Mouse (Mus musculus) ovary, postnatal 10 days (tissue): ENCODE results near the gene Dkk3.
"Not testable (repeated sequence)": the region's sequence is repeated elsewhere in the genome, so short reads cannot be mapped to it uniquely, and the experiment has no call there.

Experiments used
- DNase-seq: peaks from one replicate; pipeline ENCODE4 v3.0.0; 2022; ENCODE audit warnings: low spot score

The Dkk3 gene

GRCm38 (mm10) chr7:112169955-112170692 is 11.3 kb upstream of the Dkk3 start:
- DNase-seq: no peak

DNA sequence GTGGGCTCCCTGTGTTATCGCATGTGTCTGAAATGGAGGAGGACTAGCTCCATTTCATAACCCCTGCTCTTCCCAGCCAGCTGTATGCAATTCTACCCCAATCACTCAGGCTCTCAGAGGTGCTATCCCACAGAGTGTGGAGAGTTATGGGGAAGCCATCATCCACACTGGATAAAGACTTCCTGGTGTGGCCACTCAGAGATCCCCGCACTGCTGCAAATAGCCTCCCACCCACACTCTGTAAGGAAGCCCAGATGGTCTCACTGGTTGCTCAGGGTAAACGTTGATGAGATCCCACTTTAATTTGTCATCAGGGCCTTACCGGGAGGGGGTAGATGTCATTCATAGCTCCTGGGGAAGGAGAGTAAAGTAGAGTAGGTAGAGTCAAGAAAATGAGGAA is 6.7 kb upstream of the Dkk3 start:
- DNase-seq: no peak

DNA sequence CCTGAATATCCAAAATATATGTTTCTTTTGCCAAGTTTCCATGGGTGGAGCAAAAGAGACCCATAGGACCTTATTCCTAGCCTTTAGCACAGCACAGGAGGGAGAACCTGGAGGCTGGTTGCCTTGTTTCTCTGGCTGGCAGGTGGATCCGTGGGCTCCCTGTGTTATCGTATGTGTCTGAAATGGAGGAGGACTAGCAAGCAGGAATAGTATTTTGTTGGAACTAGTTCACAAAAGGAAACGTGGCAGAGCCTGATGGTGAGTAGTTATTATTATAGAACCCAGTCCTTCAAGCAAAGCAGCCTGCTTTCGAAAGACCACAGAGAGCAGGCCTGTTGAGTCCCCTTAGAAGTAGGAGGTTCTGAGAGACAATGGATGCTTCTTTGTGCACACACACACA is 6.2 kb upstream of the Dkk3 start:
- not testable (repeated sequence) for DNase-seq

- no peak for DNase-seq
Observed at GRCm38 (mm10) chr7:112164430-112164829, 5.6 kb upstream of the Dkk3 start.

DNA sequence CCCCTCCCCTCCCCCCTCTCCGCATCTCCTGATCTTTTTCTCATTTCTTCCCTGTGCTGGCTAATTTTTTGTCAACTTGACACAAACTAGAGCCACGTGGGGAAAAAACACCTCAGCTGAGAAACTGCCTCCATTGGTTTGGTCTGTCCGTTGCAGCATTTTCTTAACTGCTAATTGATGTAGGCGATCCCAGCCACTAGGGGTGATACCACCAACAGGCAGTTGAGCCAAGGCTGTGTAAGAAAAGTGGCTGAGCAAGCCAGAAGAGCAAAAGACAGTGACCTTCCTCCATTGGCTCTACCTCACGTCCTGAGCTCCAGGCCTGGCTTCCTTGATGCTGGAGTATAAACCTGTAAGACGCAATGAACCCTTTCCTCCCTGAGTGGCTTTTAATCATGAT is 978 bp upstream of the Dkk3 start:
- DNase-seq: no peak

DNA sequence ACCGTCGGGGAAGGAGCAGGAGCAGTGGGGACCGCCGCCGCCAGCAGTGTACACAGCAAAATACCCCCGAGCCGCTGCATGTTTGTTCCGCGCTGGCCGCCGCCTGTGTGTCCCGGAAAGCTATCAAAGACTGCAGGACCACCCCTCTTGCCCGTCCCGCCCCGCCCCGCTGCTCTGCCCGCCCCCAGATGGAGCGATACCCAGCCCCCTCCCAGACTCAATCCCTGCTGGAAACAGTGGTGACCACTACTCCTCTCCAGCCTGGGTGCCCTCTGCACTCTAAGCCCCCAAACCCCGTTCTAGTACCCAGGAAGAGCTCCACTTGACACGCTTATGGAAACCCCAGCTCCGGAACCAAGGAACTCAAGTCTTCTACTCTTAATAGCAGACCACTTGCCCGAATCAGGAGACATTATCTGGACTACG is 528 bp downstream of the Dkk3 start:
- no peak for DNase-seq

- no peak for DNase-seq
Observed at GRCm38 (mm10) chr7:112157584-112158315, 1.1 kb downstream of the Dkk3 start.

DNA sequence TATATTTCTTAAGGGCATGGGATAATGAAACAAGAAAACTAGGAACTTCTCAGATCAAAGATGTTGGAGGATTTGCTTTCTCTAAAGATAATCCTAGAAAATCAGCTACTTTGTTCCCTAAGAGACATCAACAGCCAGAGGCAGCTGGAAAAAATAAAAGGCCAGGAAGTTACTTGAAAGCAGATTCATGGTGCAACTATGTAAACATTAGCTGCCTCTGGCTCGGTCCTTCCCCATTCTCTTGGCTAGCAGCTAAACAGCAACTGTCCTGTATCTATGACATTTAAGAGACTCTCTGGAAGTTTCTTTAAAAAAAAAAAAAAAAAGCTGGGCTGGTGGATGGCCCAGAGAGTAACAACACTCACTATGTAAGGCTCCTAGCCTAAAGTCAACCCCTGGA is 3.7 kb downstream of the Dkk3 start:
- no peak for DNase-seq

GRCm38 (mm10) chr7:112154445-112154844 is 4.4 kb downstream of the Dkk3 start:
- no peak for DNase-seq

DNA sequence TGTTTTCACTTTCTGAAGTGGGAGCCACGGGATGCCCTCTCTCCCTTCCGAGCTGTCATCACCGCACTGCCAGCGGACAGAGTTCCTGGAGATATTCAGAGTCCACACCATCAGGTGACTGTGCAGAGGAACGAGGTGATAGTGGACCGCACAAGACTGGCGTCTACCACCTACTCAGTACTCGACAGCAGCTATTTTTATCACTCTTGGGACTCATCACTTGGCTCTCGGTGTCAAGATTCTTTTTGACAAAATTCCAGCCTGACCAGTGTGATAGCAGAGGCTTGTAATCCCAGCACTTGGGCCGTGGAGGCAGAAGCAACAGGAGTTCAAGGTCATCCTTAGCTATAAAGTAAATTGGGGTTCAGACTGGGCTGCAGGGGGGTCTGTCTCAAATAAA is 9.7 kb downstream of the Dkk3 start:
- no peak for DNase-seq

- DNase-seq: no peak
Observed at GRCm38 (mm10) chr7:112147979-112148378, 10.9 kb downstream of the Dkk3 start.

- DNase-seq: no peak
Observed at GRCm38 (mm10) chr7:112144646-112145179, 14.1 kb downstream of the Dkk3 start.

DNA sequence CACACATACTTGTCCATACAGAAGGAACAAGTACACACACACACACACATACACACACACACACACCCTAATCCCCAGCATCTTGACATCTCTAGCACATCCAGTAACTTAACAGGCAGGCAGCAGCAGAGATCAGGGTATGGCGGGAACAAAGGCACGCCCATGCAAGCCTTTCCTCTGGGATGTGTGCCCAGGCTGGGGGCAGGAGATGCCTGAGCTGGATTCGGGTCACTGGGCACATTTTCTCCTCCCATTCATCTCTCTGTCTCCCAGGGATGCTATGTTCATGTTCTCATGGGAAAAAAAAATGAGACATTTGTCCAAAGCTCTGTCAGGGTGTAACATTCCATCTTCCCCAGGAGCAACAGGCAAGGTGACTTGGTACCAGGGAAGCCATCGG is 14.9 kb downstream of the Dkk3 start:
- DNase-seq: no peak

DNA sequence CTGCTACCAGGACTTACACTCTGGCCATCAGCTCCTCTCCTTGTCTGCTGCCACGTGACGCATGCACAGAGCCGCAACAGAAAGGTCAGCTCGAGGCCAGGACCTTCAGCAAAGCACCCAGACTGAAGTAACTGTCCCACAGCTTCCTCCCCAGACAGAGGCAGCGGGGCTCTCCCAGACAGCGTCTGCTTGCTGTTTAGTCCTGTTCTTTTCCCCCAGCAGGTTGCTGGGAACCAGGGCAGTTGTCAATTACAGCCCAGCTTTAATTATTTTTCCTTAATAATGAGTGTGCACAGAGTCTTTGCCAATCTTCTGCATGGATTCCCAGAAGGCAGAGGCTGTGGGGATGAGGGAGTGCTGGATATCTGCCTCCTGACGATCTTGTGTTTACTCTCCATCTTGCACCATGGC is 15.8 kb downstream of the Dkk3 start:
- no peak for DNase-seq

DNA sequence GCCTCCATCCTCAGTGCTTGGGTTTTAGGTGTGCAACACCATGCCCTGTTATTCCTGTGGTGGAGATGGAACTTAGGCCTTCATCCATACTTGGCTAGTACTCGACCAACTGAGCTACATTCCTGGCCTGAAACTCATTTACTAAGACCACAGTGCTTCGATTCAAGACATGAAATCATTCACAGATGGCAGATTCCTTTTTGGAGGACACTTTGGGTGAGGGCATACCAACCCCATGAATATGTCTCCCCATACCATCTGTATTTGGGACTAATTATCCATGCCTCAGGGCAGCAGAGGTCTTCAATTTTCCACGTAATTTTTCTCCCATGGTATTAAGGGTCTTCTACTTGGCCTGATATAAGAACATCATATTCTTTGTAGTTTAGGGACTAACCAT is 16.2 kb downstream of the Dkk3 start:
- DNase-seq: no peak

- DNase-seq: no peak
Observed at GRCm38 (mm10) chr7:112140725-112141124, 18.1 kb downstream of the Dkk3 start.

- no peak for DNase-seq
Observed at GRCm38 (mm10) chr7:112138509-112139405, 20.1 kb downstream of the Dkk3 start.

- no peak for DNase-seq
Observed at GRCm38 (mm10) chr7:112138168-112138508, 20.7 kb downstream of the Dkk3 start.

DNA sequence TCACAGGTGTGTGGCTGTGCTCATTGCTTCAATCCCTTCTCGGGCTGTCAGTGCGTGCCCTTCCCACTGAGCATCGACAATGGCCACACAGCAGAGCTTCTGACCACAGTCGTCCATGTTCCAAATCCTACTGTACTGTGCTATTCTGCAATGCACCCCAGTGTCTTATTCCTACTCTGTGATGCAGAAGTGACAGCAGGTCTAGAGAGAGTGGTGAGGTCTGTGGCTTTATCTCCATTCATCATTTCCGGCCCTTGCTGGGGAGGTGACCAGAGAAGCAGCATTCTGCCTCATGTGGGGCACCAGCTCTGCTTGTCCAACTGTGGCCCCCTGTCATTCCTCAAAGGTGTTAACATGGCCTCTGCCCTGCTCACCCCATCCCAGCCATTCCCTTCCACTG is 22.3 kb downstream of the Dkk3 start:
- DNase-seq: no peak

GRCm38 (mm10) chr7:112135161-112135560 is 23.7 kb downstream of the Dkk3 start:
- DNase-seq: no peak

DNA sequence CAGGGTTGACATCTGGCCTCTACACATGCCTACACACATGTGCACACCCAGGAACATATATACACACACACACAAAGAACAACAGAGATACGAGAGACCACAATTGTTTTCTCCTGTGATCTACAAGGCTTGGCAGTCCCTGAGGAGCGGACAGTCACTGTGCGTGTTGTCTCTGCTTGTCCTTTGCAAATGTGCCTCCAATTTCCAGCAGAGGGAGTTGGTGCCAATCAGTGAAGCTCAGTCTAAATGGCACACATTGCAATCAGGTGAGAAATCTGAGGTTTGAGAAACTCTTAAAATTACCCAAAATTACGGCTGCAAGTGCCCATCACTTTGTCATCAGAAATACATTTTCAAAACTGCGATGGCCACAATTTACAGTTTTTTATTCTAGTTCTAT is 25.6 kb downstream of the Dkk3 start:
- DNase-seq: no peak

- DNase-seq: no peak
Observed at GRCm38 (mm10) chr7:112132005-112132404, 26.9 kb downstream of the Dkk3 start.

DNA sequence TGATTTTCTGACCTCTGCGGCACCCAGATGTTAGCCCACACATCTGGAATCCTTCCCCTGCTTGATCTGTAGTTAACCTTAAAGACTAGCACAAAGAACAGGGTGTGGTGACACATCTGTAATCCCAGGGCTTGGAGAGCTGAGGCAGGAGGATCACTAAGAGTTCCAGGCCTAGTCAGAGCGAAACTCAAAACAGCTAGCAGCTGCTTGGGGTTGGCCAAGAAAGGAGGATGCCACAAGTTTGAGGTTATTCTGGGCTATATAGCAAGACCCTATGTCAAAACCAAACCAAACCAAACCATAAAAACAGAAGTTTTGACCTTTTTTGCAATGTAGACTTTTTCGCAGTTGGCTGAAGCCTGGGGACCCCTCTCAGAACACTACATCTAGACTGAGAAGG is 28.2 kb downstream of the Dkk3 start:
- no peak for DNase-seq
